Mouse (Mus musculus) left cerebral cortex, postnatal 4 days (tissue): ENCODE measurements around the gene Ctnna3. TPM values are rescaled to one million over a fixed set of nuclear protein-coding genes. Genes with fewer than 3 reads are reported as not detected.

Experiments
- DNase-seq: peaks from one replicate; pipeline ENCODE4 v3.0.0-alpha.2; 2022
- intact Hi-C: fragments of 180-260 bp; cut with DNase I; formaldehyde crosslinking; loops from one replicate; pipeline ENCODE4 v1.15.1; 2025
- total RNA-seq, 2 experiments: library from RNA; stranded (reverse); gene quantifications; 2 replicates each; pipeline ENCODE4 v1.2.3; 2021

Ctnna3 gene
- total RNA-seq, 2 experiments from 2014 or later: 0.66 to 0.90 TPM

GRCm38 (mm10) chr10:63480066-63480465 lies 50.2 kb downstream of the Ctnna3 start:
- DNase-seq: peak; percentile 10
- intact Hi-C loops: no loop called here

GRCm38 (mm10) chr10:63488346-63488745 lies 58.4 kb downstream of the Ctnna3 start:
- intact Hi-C loops: no loop called here
- no peak for DNase-seq

- DNase-seq: no peak
- intact Hi-C loops: no loop called here
These were observed 94.1 kb downstream of the Ctnna3 start for GRCm38 (mm10) chr10:63523956-63524355.

- intact Hi-C loops: no loop called here
- no peak for DNase-seq
These were observed 96.1 kb downstream of the Ctnna3 start for GRCm38 (mm10) chr10:63526027-63526426.

GRCm38 (mm10) chr10:63532381-63532780 lies 102.5 kb downstream of the Ctnna3 start:
- DNase-seq: no peak
- intact Hi-C loops: no loop called here

GRCm38 (mm10) chr10:63541754-63542153 lies 111.9 kb downstream of the Ctnna3 start:
- DNase-seq: no peak
- intact Hi-C loops: no loop called here

GRCm38 (mm10) chr10:63542493-63542892 lies 112.6 kb downstream of the Ctnna3 start:
- no peak for DNase-seq
- intact Hi-C loops: no loop called here

GRCm38 (mm10) chr10:63566691-63567090 lies 136.8 kb downstream of the Ctnna3 start:
- intact Hi-C loops: no loop called here
- DNase-seq: no peak

GRCm38 (mm10) chr10:63571561-63571960 lies 141.7 kb downstream of the Ctnna3 start:
- DNase-seq: no peak
- intact Hi-C loops: no loop called here

- intact Hi-C loops: no loop called here
- DNase-seq: no peak
These were observed 143.0 kb downstream of the Ctnna3 start for GRCm38 (mm10) chr10:63572866-63573265.

- intact Hi-C loops: no loop called here
- DNase-seq: peak; percentile 22
These were observed 144.3 kb downstream of the Ctnna3 start for GRCm38 (mm10) chr10:63574100-63574609.

GRCm38 (mm10) chr10:63582608-63583007 lies 152.7 kb downstream of the Ctnna3 start:
- intact Hi-C loops: loop anchor here (5.0 to 10.0 kb wide), 2 partner anchors 312 to 500 kb away; no protein-coding TSS in a partner anchor
- DNase-seq: peak; percentile 82

GRCm38 (mm10) chr10:63583798-63584374 lies 154.0 kb downstream of the Ctnna3 start:
- no peak for DNase-seq
- intact Hi-C loops: loop anchor here (5.0 to 10.0 kb wide), 2 partner anchors 311 to 498 kb away; no protein-coding TSS in a partner anchor

GRCm38 (mm10) chr10:63599417-63599816 lies 169.5 kb downstream of the Ctnna3 start:
- DNase-seq: no peak
- intact Hi-C loops: no loop called here

GRCm38 (mm10) chr10:63601206-63601605 lies 171.3 kb downstream of the Ctnna3 start:
- intact Hi-C loops: no loop called here
- no peak for DNase-seq

- intact Hi-C loops: no loop called here
- DNase-seq: no peak
These were observed 198.6 kb downstream of the Ctnna3 start for GRCm38 (mm10) chr10:63628546-63628945.

- DNase-seq: no peak
- intact Hi-C loops: no loop called here
These were observed 204.0 kb downstream of the Ctnna3 start for GRCm38 (mm10) chr10:63633915-63634314.

GRCm38 (mm10) chr10:63637987-63638386 lies 208.1 kb downstream of the Ctnna3 start:
- intact Hi-C loops: no loop called here
- no peak for DNase-seq

GRCm38 (mm10) chr10:63647300-63647699 lies 217.4 kb downstream of the Ctnna3 start:
- DNase-seq: no peak
- intact Hi-C loops: no loop called here

GRCm38 (mm10) chr10:63650307-63650706 lies 220.4 kb downstream of the Ctnna3 start:
- intact Hi-C loops: no loop called here

GRCm38 (mm10) chr10:63652887-63653286 lies 223.0 kb downstream of the Ctnna3 start:
- intact Hi-C loops: no loop called here
- DNase-seq: peak; percentile 10

More at GRCm38 (mm10) chr10:63650307-63650706, 220.4 kb downstream of the Ctnna3 start:
- no peak for DNase-seq

GRCm38 (mm10) chr10:63653571-63653970 lies 223.7 kb downstream of the Ctnna3 start:
- DNase-seq: peak; percentile 19
- intact Hi-C loops: no loop called here

- DNase-seq: no peak
- intact Hi-C loops: no loop called here
These were observed 224.7 kb downstream of the Ctnna3 start for GRCm38 (mm10) chr10:63654560-63654959.
